Mouse (Mus musculus): Measurements from ENCODE around the gene Dlg3. TPM values are rescaled to one million over a fixed set of nuclear protein-coding genes. Genes with fewer than 3 reads are reported as not detected.

Dlg3 gene
- total and polyA plus RNA-seq, 3 experiments = 0.05 TPM; not detected in 2

GRCm38 (mm10) chrX:100802034-100802433, 34.5 kb downstream of the Dlg3 start:
- ATAC-seq (ENCODE audit: extremely low read depth, insufficient number of reproducible peaks, low FRiP score, poor library complexity, severe bottlenecking) (no peak), DNase-seq (ENCODE audit: low spot score) (no peak)
- Histone ChIP-seq H3K36me3 (replicated peaks) (no peaks in the 10 kb centered on the region), H3K4me3 (ENCODE audit: low read depth, low read length) (no peak overlapping the region), H3K4me1 (ENCODE audit: insufficient read depth, low read depth, low read length) (no peaks in the 10 kb centered on the region), H3K9me3 (replicated peaks) (no peaks in the 10 kb centered on the region), H3K27me3 (ENCODE audit: insufficient read depth, low read length) (no peaks in the 10 kb centered on the region)
- TF ChIP-seq TAL1 (conservative IDR thresholded peaks at IDR 0.05; ENCODE audit: low read depth, low read length) = no peak
- no peak for TF ChIP-seq CTCF (IDR thresholded peaks at IDR 0.05; ENCODE audit: low read depth, low read length)
- TF ChIP-seq POLR2AphosphoS5 (IDR thresholded peaks at IDR 0.05; ENCODE audit: insufficient replicate concordance, low read depth, low read length) = no peak

- Histone ChIP-seq H3K36me3 (replicated peaks) (no peaks in the 10 kb centered on the region), H3K9me3 (replicated peaks) (no peaks in the 10 kb centered on the region), H3K4me3 (ENCODE audit: low read depth, low read length) (no peak overlapping the region), H3K4me1 (ENCODE audit: insufficient read depth, low read depth, low read length) (no peaks in the 10 kb centered on the region), H3K27me3 (ENCODE audit: insufficient read depth, low read length) (no peaks in the 10 kb centered on the region)
- DNase-seq (ENCODE audit: low spot score) = no peak
- TF ChIP-seq GATA1 (IDR thresholded peaks at IDR 0.05; ENCODE audit: borderline replicate concordance, low read length) (no peak), GATA2 (IDR thresholded peaks at IDR 0.05; ENCODE audit: borderline replicate concordance, low read depth, low read length) (no peak), POLR2AphosphoS5 (IDR thresholded peaks at IDR 0.05; ENCODE audit: insufficient replicate concordance, low read depth, low read length) (no peak), CTCF (IDR thresholded peaks at IDR 0.05; ENCODE audit: low read depth, low read length) (no peak), TAL1 (conservative IDR thresholded peaks at IDR 0.05; ENCODE audit: low read depth, low read length) (no peak)
- ATAC-seq (ENCODE audit: extremely low read depth, insufficient number of reproducible peaks, low FRiP score, poor library complexity, severe bottlenecking) = no peak
These were observed 43.6 kb downstream of the Dlg3 start for GRCm38 (mm10) chrX:100811129-100811528.

- TF ChIP-seq CTCF (IDR thresholded peaks at IDR 0.05; ENCODE audit: low read depth, low read length) (no peak), TAL1 (conservative IDR thresholded peaks at IDR 0.05; ENCODE audit: low read depth, low read length) (no peak)
- no peaks in the 10 kb centered on the region for H3K9me3 ChIP-seq (replicated peaks)
- H3K4me3 ChIP-seq (ENCODE audit: low read depth, low read length) = no peak overlapping the region
- no peaks in the 10 kb centered on the region for H3K4me1 ChIP-seq (ENCODE audit: insufficient read depth, low read depth, low read length)
- no peak for DNase-seq (ENCODE audit: low spot score)
- no peak for ATAC-seq (ENCODE audit: extremely low read depth, insufficient number of reproducible peaks, low FRiP score, poor library complexity, severe bottlenecking)
- no peaks in the 10 kb centered on the region for H3K27me3 ChIP-seq (ENCODE audit: insufficient read depth, low read length)
- H3K36me3 ChIP-seq (replicated peaks) = no peaks in the 10 kb centered on the region
These were observed 46.6 kb downstream of the Dlg3 start for GRCm38 (mm10) chrX:100814139-100814538.

GRCm38 (mm10) chrX:100815766-100816165, 48.2 kb downstream of the Dlg3 start:
- H3K27me3 ChIP-seq (ENCODE audit: insufficient read depth, low read length) = no peaks in the 10 kb centered on the region
- H3K36me3 ChIP-seq (replicated peaks) = no peaks in the 10 kb centered on the region
- no peak for ATAC-seq (ENCODE audit: extremely low read depth, insufficient number of reproducible peaks, low FRiP score, poor library complexity, severe bottlenecking)
- H3K4me1 ChIP-seq (ENCODE audit: insufficient read depth, low read depth, low read length) = no peaks in the 10 kb centered on the region
- no peak for DNase-seq (ENCODE audit: low spot score)
- TF ChIP-seq CTCF (IDR thresholded peaks at IDR 0.05; ENCODE audit: low read depth, low read length) (no peak), GATA2 (IDR thresholded peaks at IDR 0.05; ENCODE audit: borderline replicate concordance, low read depth, low read length) (no peak), GATA1 (IDR thresholded peaks at IDR 0.05; ENCODE audit: borderline replicate concordance, low read length) (no peak), TAL1 (conservative IDR thresholded peaks at IDR 0.05; ENCODE audit: low read depth, low read length) (no peak), POLR2AphosphoS5 (IDR thresholded peaks at IDR 0.05; ENCODE audit: insufficient replicate concordance, low read depth, low read length) (no peak)
- no peaks in the 10 kb centered on the region for H3K9me3 ChIP-seq (replicated peaks)
- H3K4me3 ChIP-seq (ENCODE audit: low read depth, low read length) = no peak overlapping the region

- H3K4me1 ChIP-seq (ENCODE audit: insufficient read depth, low read depth, low read length) = no peaks in the 10 kb centered on the region
- no peak overlapping the region for H3K4me3 ChIP-seq (ENCODE audit: low read depth, low read length)
- H3K36me3 ChIP-seq (replicated peaks) = no peaks in the 10 kb centered on the region
- TF ChIP-seq POLR2AphosphoS5 (IDR thresholded peaks at IDR 0.05; ENCODE audit: insufficient replicate concordance, low read depth, low read length) = no peak
- no peak for TF ChIP-seq CTCF (IDR thresholded peaks at IDR 0.05; ENCODE audit: low read depth, low read length)
- no peaks in the 10 kb centered on the region for H3K9me3 ChIP-seq (replicated peaks)
- no peaks in the 10 kb centered on the region for H3K27me3 ChIP-seq (ENCODE audit: insufficient read depth, low read length)
- ATAC-seq (ENCODE audit: extremely low read depth, insufficient number of reproducible peaks, low FRiP score, poor library complexity, severe bottlenecking) = no peak
- no peak for DNase-seq (ENCODE audit: low spot score)
These were observed 51.2 kb downstream of the Dlg3 start for GRCm38 (mm10) chrX:100818681-100819080.

- Histone ChIP-seq H3K4me1 (ENCODE audit: insufficient read depth, low read depth, low read length) (no peaks in the 10 kb centered on the region), H3K4me3 (ENCODE audit: low read depth, low read length) (no peak overlapping the region), H3K27me3 (ENCODE audit: insufficient read depth, low read length) (no peaks in the 10 kb centered on the region), H3K36me3 (replicated peaks) (no peaks in the 10 kb centered on the region), H3K9me3 (replicated peaks) (no peaks in the 10 kb centered on the region)
- TF ChIP-seq GATA2 (IDR thresholded peaks at IDR 0.05; ENCODE audit: borderline replicate concordance, low read depth, low read length) (no peak), CTCF (IDR thresholded peaks at IDR 0.05; ENCODE audit: low read depth, low read length) (no peak), POLR2AphosphoS5 (IDR thresholded peaks at IDR 0.05; ENCODE audit: insufficient replicate concordance, low read depth, low read length) (no peak)
- DNase-seq (ENCODE audit: low spot score) (no peak), ATAC-seq (ENCODE audit: extremely low read depth, insufficient number of reproducible peaks, low FRiP score, poor library complexity, severe bottlenecking) (no peak)
These were observed 53.6 kb downstream of the Dlg3 start for GRCm38 (mm10) chrX:100821149-100821548.

- TF ChIP-seq TAL1 (conservative IDR thresholded peaks at IDR 0.05; ENCODE audit: low read depth, low read length) = no peak
- TF ChIP-seq GATA1 (IDR thresholded peaks at IDR 0.05; ENCODE audit: borderline replicate concordance, low read length) = no peak
- no peak for TF ChIP-seq CTCF (IDR thresholded peaks at IDR 0.05; ENCODE audit: low read depth, low read length)
- no peak for TF ChIP-seq GATA2 (IDR thresholded peaks at IDR 0.05; ENCODE audit: borderline replicate concordance, low read depth, low read length)
- TF ChIP-seq POLR2AphosphoS5 (IDR thresholded peaks at IDR 0.05; ENCODE audit: insufficient replicate concordance, low read depth, low read length) = no peak
- Histone ChIP-seq H3K9me3 (replicated peaks) (no peaks in the 10 kb centered on the region), H3K27me3 (ENCODE audit: insufficient read depth, low read length) (no peaks in the 10 kb centered on the region), H3K36me3 (replicated peaks) (no peaks in the 10 kb centered on the region), H3K4me3 (ENCODE audit: low read depth, low read length) (no peak overlapping the region), H3K4me1 (ENCODE audit: insufficient read depth, low read depth, low read length) (no peaks in the 10 kb centered on the region)
- ATAC-seq (ENCODE audit: extremely low read depth, insufficient number of reproducible peaks, low FRiP score, poor library complexity, severe bottlenecking) (no peak), DNase-seq (ENCODE audit: low spot score) (no peak)
These were observed 58.0 kb downstream of the Dlg3 start for GRCm38 (mm10) chrX:100825557-100825956.
